Mouse (Mus musculus) ES-Bruce4 (cell line): ENCODE measurements around the gene 4930522H14Rik.

Source experiments
- CTCF ChIP-seq: IDR thresholded peaks from one replicate; pipeline ENCODE4 v1.8.1; 2011; ENCODE audit warnings: low read depth, low read length
- EP300 ChIP-seq: IDR thresholded peaks from 2 replicates; pipeline ENCODE4 v1.6.1; 2011; ENCODE audit warnings: low read depth, low read length; ENCODE audit not compliant: insufficient read depth
- POLR2A ChIP-seq: IDR thresholded peaks from one replicate; pipeline ENCODE4 v1.8.1; 2011; ENCODE audit warnings: low read length; ENCODE audit not compliant: insufficient read depth

GRCm38 (mm10) chr4:109574331-109574730 is 43.2 kb upstream of the 4930522H14Rik start:
- TF ChIP-seq CTCF = no peak
- no peak for TF ChIP-seq POLR2A
- no peak for TF ChIP-seq EP300
